Mouse (Mus musculus) gastrocnemius, adult 2 months (tissue): ENCODE results near the gene Gm16181. TPM values are rescaled to one million over a fixed set of nuclear protein-coding genes. Genes with fewer than 3 reads are reported as not detected.

Source experiments
- DNase-seq: peaks from one replicate; pipeline ENCODE4 v3.0.0; 2022
- H3K27ac ChIP-seq: fragments of 200-600 bp; 2 replicates; pipeline ENCODE4 v1.8.1; 2022; ENCODE audit warnings: mild to moderate bottlenecking
- H3K4me3 ChIP-seq: fragments of 200-600 bp; 2 replicates; pipeline ENCODE4 v1.8.1; 2022; ENCODE audit warnings: mild to moderate bottlenecking, moderate library complexity
- CTCF ChIP-seq: fragments of 200-600 bp; IDR thresholded peaks from 2 replicates; pipeline ENCODE4 v1.8.1; 2022; ENCODE audit warnings: antibody characterized with exemption, mild to moderate bottlenecking, moderate library complexity
- intact Hi-C: fragments of 180-260 bp; cut with DNase I; formaldehyde crosslinking; loops from one replicate; pipeline ENCODE4 v1.15.1; 2025
- total RNA-seq, 2 experiments: library from RNA; stranded (reverse); gene quantifications; 2 replicates each; pipeline ENCODE4 v1.2.3; 2021

The Gm16181 gene
- total RNA-seq, 2 experiments from 2014 or later = not detected

DNA sequence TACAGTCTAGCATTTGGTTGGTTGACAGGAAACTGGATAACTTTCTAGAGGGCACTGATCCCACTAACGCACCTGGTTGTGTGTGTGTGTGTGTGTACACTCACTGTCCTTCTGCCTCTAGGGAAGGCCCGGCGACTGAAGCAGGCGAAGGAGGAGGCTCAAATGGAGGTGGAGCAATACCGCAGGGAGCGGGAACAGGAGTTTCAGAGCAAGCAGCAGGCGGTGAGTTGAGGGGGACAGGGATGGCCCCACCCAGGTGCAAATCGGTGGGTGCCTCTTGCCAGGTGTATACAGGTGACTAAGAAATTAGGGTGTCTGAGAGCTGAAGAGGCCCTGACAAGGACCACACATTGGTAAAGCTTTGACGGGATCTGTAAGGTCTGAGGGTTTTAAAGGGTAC, 16.4 kb downstream of the Gm16181 start:
- no peak for TF ChIP-seq CTCF
- Histone ChIP-seq H3K4me3 (no peak overlapping the region), H3K27ac (no peak overlapping the region)
- no peak for DNase-seq
- intact Hi-C loops = loop anchor here (5.0 to 10.0 kb wide), 2 partner anchors 110 to 212 kb away; partner anchors contain the start of genes D17H6S53E and Sapcd1

DNA sequence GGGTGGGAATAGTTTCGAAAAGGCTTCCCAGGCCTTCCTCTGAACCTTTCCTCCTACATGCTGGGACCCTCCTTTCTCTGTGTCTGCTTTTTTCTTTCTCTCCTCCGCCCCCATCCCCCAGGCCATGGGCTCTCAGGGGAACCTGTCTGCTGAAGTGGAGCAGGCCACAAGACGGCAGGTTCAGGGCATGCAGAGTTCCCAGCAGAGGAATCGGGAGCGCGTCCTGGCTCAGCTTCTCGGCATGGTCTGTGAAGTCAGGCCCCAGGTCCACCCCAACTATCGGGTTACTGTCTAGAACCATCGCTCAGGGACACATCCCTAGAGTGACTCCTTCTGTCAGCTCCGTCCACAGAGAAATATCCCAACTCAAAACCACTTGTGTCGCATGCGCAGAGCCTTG, 16.9 kb downstream of the Gm16181 start:
- Histone ChIP-seq H3K4me3 (no peak overlapping the region), H3K27ac (no peak overlapping the region)
- no peak for TF ChIP-seq CTCF
- no peak for DNase-seq
- intact Hi-C loops = loop anchor here (5.0 to 10.0 kb wide), 2 partner anchors 110 to 213 kb away; partner anchors contain the start of genes D17H6S53E and Sapcd1

DNA sequence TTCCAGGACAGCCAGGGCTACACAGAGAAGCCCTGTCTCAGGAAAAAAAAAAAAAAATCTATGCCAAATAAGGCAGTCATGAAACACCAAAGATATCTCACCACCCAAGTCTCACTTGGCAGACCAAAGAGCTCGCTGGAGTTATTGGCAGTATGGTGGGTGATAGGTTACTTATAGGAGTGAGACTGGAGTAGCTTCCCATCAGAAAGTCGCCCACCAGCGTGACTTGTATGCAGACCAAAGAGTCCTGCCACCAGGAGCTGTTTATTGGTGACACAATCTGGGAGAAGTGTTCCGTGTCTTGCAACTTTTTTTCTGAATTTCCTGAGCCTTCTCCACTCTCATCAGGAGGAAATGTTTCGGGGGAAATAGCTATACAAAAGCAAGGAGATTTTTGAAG, 19.1 kb downstream of the Gm16181 start:
- intact Hi-C loops = loop anchor here (5.0 to 10.0 kb wide), 3 partner anchors 112 to 342 kb away; partner anchors contain the start of genes C2, D17H6S53E, Ehmt2 and Sapcd1
- Histone ChIP-seq H3K27ac (peak overlapping the region; percentile 98), H3K4me3 (no peak overlapping the region)
- TF ChIP-seq CTCF = no peak
- DNase-seq = no peak

DNA sequence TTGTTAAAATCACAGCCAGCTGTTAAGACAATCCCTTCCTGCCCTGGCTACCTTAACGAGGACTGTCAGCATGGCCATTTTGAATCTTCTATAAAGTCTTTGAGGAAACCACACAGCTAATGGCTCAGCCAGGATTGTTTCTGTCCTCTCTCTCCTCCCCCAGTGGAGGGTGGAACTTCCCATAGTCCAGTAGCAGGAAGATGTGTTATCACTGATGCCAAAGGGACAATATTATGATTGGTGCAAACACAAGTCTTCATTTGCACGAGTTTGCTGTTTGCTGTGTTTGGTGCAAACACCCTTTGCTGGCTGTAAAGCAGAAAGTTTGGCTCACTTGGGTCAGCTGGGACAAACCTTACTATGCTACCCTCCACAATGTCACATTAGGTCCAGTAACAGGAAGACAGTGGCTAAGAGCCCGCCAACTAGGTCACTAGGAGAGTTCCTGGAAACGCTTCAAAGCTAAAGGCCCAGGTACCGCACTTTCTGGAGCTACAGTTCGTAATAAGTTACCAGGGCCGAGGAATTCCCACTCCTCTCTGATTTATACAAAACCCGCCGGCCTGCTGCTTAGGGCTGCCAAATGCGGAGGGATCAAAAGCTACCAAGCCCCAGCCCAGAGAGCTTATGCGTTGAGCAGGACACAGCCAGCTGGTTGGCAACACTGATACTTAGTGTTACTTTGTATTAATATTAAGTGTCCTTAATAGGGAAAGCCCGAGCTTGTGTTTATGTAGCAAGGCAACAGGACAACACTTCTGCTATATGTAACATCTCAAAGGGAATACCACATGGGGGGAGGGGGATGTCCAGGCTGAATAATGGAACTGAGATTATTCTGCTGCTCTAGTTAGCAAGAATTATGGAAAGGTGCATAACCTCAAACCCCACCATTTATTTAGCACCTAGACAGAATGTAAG, 20.0 kb downstream of the Gm16181 start:
- TF ChIP-seq CTCF = no peak
- Histone ChIP-seq H3K4me3 (peak overlapping the region; percentile 98), H3K27ac (peak overlapping the region; percentile 98)
- no peak for DNase-seq
- intact Hi-C loops = loop anchor here (5.0 kb wide), 1 partner anchor 343 kb away; the partner anchor contains the start of genes C2 and Ehmt2

GRCm38 (mm10) chr17:35241305-35242014, 20.8 kb downstream of the Gm16181 start, which contains the start of gene Ddx39b:
Gene Ddx39b, plus strand, starts transcription at chr17:35241746.
- peak; percentile 98 for DNase-seq
- peak within 1 kb of the TSS; percentile 98 for H3K4me3 ChIP-seq
- peak; percentile 19; the same call in 1 of the 2 replicates for TF ChIP-seq CTCF
- intact Hi-C loops = loop anchor here (2.0 to 5.0 kb wide), 2 partner anchors 344 to 655 kb away; partner anchors contain the start of genes C2 and Ehmt2
- H3K27ac ChIP-seq = peak within 1 kb of the TSS; percentile 98

DNA sequence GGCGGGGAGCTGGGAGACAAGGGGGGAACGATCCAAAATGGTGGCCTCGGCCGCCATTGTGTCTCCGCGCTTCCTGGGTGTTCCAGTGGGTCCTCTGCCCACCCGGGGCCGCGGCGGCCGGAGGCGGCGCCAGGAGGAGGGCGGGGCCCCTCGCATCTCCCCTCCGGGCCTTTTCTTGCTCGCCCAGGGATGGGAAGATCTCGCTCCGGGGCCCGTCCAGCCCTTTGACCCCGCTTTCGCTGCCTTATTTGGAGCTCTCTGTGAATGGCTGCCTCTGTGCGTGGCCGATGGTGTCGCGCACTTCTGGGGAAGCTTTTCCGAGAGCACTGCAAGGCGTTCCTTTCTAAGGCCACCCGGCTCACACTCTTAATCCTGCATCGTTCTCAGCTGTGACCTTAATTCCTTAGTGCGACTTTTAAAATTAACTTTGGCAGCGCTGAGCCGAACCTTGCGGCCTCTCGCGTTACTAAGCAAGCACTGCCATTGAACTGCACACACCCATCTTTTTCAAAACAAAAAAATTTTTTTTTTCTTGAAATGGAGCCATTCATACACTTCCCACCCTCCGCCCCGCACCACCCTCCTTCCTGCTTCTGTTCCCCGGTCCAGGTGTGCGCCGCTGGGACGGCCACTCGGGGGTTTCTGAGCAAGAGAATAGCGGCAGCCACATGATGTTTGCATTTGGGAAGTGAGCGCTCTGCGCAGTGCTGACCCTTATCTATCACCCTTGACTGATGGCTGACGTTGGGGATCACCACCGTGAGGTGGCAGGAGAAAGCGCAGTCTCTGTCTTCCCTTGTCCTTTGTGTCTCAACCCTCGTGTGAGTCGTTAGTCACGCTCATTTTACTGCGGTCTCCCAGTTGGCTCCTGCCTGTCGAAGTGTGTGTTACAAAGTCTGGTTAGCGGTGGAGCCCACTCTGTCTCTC, 21.6 kb downstream of the Gm16181 start:
- Histone ChIP-seq H3K4me3 (peak overlapping the region; percentile 98), H3K27ac (peak overlapping the region; percentile 98)
- intact Hi-C loops = loop anchor here (2.0 to 5.0 kb wide), 2 partner anchors 345 to 655 kb away; partner anchors contain the start of genes C2 and Ehmt2
- no peak for TF ChIP-seq CTCF
- DNase-seq = peak; percentile 83

DNA sequence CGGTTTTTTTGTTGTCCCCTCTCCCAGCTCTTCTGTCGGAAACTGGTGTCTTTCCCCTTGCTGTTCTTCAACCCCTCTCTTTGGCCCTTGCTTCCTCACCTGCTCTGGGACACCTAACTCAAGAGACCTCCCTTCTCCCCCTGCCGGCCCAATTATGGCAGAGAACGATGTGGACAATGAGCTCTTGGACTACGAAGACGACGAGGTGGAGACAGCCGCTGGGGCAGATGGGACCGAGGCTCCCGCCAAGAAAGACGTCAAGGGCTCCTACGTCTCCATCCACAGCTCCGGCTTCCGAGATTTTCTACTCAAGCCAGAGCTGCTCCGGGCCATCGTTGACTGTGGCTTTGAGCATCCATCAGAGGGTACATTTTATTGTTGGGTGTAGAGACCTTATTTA, 22.5 kb downstream of the Gm16181 start:
- DNase-seq = peak; percentile 70
- TF ChIP-seq CTCF = no peak
- Histone ChIP-seq H3K4me3 (peak overlapping the region; percentile 98), H3K27ac (peak overlapping the region; percentile 98)
- intact Hi-C loops = loop anchor here (2.0 to 5.0 kb wide), 2 partner anchors 346 to 656 kb away; partner anchors contain the start of genes C2 and Ehmt2

GRCm38 (mm10) chr17:35244999-35245398, 24.4 kb downstream of the Gm16181 start:
- no peak for TF ChIP-seq CTCF
- intact Hi-C loops = loop anchor here (5.0 kb wide), 1 partner anchor 348 kb away; the partner anchor contains the start of genes C2 and Ehmt2
- no peak for DNase-seq
- H3K27ac ChIP-seq = 0 out of 2 replicates have a peak overlapping the region, but pooled peaks have one; percentile 13
- peak overlapping the region; percentile 31; the same call in 1 of the 2 replicates for H3K4me3 ChIP-seq

GRCm38 (mm10) chr17:35245731-35246623, 25.3 kb downstream of the Gm16181 start:
- 0 out of 2 replicates have a peak overlapping the region, but pooled peaks have one; percentile 13 for H3K27ac ChIP-seq
- no peak for DNase-seq
- intact Hi-C loops = no loop called here
- peak; percentile 47 for TF ChIP-seq CTCF
- H3K4me3 ChIP-seq = no peak overlapping the region

DNA sequence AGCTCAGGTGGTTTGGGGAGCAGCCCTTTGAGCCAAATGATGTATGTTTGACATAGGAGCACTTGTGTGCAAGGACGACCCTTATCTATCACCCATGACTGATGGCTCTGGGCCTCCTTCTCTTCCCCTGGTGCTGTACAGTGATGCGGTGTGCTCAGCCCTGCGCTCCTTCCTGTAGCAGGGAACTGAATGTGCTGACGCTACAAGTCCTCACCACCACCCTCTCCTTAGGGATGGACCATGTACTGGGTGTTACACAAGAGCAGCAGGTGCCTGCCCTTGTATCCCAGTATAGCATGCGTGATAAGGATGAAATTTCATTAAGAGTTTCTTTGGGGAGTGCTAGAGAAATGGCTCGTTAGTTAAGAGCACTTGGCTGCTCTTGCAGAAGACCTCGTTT, 26.5 kb downstream of the Gm16181 start:
- intact Hi-C loops = no loop called here

More for the DNA sequence above, 26.5 kb downstream of the Gm16181 start:
- DNase-seq = no peak
- Histone ChIP-seq H3K27ac (no peak overlapping the region), H3K4me3 (no peak overlapping the region)
- no peak for TF ChIP-seq CTCF
